Mouse (Mus musculus) monocyte, adult 5-6 weeks (primary cell): Measurements from ENCODE around the gene Tnks1bp1. TPM values are rescaled to one million over a fixed set of nuclear protein-coding genes. Genes with fewer than 3 reads are reported as not detected.

Experiments used
- ATAC-seq: fragments of 153-309, 156-312 bp; replicated peaks from 2 replicates; pipeline ENCODE4 v1.8.0; 2017; ENCODE audit warnings: mild to moderate bottlenecking; ENCODE audit not compliant: low TSS enrichment, insufficient number of reproducible peaks, severe bottlenecking, poor library complexity, low FRiP score
- total RNA-seq: library from RNA; stranded (forward); fragments of 200-1000, 200-491, 200-594 nt; gene quantifications from 3 replicates; pipeline ENCODE4 v1.2.3, GENCODE M21; 2017

Tnks1bp1 gene
- total RNA-seq, result 7.1 to 18.7 TPM (median 10.0 TPM) in 3 replicates

DNA sequence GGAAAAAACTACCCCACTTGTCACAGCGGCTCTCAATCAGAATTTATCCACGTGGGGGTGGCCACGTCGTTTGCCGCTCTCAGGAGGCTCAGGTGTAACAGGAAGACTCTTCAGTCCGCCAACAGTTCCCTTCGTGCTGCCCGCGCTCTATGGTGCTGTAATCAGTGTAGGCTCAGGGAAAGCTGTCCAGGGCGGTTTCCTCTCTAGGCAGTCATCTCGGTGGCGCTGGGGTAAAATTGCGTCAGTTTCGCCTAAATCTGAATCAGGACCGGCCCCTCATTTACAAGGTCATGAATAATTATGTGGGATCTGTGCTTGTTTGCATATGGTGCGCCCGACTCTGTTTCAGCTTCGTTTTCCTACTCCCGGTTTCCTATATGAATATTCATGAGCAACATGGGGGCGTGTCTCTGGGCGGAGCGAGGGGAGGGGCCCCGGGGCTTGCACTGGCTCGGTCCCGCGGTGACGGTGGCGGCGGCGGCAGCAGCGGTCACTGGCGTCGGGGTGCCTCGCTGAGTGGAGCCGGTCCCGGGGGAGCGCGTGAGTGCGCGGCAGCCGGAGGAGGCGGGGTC lies at the start of gene Tnks1bp1:
Gene Tnks1bp1 (plus strand): TSS at position 427 of the 572 bp plus-strand sequence.
- peak; percentile 87 for ATAC-seq

- no peak for ATAC-seq
Observed at GRCm38 (mm10) chr2:84999486-85000181, 48.2 kb upstream of the Tnks1bp1 start.

- ATAC-seq, result no peak
Observed at GRCm38 (mm10) chr2:85001497-85001896, 46.3 kb upstream of the Tnks1bp1 start.

GRCm38 (mm10) chr2:85002575-85002974 lies 45.2 kb upstream of the Tnks1bp1 start:
- ATAC-seq, result no peak

GRCm38 (mm10) chr2:85004341-85004740 lies 43.5 kb upstream of the Tnks1bp1 start:
- no peak for ATAC-seq

DNA sequence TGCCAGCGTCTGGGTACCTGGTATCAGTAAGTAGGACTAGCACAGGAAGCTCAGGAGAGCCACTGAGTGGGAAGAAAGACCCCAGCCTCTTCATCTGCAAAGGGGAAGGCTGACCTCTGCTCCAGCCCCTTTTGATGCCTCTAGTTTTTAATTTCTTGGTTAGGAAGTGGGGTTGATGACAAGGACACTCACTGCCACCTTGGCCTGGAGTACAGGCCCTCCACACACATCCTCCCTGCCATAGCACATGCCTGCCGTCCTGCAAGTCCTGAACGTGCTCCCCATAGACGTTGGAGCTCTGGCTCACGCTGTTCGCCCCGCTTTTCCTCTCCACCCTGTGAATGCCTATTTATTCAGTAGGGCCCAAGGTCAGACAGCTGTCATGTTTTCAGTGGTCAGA lies 41.2 kb upstream of the Tnks1bp1 start:
- ATAC-seq, result no peak

DNA sequence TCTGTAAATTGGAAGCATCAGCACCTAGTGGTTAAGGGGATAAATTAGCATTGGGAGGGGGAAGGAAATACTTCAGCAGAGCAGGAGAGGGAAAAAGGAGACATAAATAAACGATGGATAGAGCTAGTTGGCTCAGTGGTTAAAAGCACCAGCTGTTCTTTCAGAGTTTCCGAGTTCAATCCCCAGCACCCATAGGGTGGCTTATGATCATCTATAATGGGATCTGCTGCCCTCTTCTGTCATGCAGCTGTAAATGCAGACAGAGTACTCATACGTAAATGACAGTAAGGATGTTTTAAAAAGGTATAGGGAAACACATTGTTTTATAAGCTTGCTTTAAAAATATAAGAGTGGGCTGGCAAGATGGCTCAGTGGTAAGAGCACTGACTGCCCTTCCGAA lies 40.1 kb upstream of the Tnks1bp1 start:
- 0 out of 2 replicates have a peak, but pooled peaks have one; percentile 59 for ATAC-seq

DNA sequence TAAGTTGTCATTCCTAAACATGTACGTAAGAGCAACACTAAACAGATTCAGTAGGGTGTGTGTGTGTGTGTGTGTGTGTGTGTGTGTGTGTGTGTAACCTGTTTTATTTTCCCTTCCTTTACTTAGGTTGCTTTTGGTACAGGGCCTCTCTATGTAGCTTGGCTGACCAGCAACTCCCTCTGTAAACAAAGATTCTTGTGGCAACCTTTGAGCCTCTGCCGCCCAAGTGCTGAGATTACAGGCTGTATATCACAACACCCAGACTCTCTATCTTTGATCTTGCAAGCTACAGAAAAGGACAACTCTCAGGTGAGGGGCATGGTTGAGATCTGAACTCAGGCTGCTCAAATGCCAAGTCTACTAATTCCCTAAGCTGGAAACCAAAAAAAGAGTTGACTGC lies 38.6 kb upstream of the Tnks1bp1 start:
- ATAC-seq, result no peak

GRCm38 (mm10) chr2:85011906-85012604 lies 35.8 kb upstream of the Tnks1bp1 start:
- no peak for ATAC-seq

DNA sequence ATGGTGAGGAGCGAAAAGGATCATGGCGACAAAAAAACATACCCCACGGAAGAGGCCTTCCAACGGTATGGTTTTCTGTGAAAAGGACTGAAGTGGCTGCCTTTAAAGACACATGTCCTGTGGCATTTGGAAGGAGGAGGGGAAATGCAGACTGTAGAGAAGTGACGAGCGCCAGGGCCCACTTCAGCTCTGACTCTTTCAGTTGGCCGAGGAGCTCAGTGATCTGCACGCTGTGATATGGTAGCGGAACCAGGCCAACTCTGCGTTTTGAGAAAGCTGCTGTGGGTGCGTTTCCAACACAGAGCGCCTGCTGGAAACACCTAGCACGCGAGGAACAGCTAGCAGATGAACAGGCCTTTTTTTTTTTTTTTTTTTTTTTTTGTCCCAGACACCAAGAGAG lies 35.1 kb upstream of the Tnks1bp1 start:
- no peak for ATAC-seq

DNA sequence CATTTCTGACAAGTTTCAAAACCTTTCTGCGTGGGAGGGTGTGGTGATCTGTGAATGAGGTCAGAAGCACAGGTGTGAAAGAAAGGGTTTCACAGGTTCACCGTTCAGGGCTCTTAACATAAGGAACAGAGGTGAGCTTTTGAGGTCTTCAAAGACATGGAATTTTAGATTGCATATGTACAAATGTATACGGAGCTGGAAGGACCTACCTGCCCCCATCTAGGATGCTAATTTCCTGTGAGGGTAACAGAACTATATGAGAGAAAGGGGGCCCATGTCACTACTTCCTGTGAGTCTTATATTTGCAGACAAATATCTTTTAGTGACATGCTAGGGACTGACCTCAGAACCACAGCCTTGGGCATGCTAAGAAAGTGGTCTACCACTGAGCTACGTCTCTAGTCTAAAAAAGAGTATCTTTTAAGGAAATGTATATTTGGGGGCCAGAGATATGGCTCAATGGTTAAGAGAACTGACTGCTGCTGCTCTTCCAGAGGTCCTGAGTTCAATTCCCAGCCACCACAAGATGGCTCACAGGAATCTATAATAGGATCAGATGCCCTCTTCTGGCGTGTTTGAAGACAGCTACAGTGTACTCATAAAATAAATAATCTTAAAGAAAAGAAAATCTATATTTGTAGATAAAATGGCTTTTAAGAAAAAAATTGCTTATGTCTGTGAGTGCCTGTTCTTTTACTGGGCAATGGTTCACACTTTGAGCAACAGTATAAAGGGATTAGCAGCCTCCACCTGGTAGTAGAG lies 33.8 kb upstream of the Tnks1bp1 start:
- peak; percentile 30 for ATAC-seq

GRCm38 (mm10) chr2:85014588-85014982 lies 33.2 kb upstream of the Tnks1bp1 start:
- no peak for ATAC-seq

GRCm38 (mm10) chr2:85022043-85022442 lies 25.8 kb upstream of the Tnks1bp1 start:
- ATAC-seq, result no peak

- ATAC-seq, result no peak
Observed at GRCm38 (mm10) chr2:85026178-85026577, 21.6 kb upstream of the Tnks1bp1 start.

GRCm38 (mm10) chr2:85027281-85027680 lies 20.5 kb upstream of the Tnks1bp1 start:
- ATAC-seq, result peak; percentile 45; the same call in 1 of the 2 replicates

DNA sequence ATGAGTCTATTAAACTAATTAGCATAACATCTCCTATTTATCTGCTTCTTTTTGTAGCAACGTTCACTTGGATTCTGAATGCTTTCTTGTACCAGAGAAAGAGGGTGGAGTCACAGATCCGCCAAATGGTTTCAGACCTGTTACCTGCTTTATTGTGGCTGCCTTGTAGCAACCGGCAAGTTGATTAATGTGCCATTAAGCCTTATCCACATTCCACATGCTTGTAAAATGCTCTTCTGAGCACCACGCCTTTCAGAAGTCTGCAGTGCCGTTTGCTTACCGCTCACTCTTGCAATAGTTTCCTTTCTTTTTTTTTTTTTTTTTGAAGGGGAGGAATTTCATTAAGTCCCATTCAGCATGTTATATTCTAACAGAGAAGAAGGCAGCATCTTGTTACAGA lies 17.9 kb upstream of the Tnks1bp1 start:
- no peak for ATAC-seq

- no peak for ATAC-seq
Observed at GRCm38 (mm10) chr2:85030989-85031388, 16.8 kb upstream of the Tnks1bp1 start.

DNA sequence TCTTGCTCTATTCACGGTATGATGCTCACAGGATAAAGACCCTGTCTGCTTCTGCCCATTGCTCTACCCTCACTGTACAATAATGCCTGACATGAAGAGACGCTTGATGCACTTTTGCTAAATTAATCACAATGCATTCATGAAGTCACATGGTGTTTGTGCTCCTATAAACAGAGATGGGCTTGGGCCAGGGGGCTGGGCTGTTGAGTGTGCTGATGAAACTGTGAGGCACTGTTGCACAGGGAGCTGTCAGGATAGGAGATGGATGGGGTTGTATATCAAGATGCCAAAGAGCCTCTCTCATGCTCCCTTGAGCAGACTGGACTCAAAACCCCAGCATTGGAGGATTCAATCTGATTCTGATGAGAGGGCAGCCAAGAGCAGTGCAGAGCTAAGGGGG lies 14.7 kb upstream of the Tnks1bp1 start:
- no peak for ATAC-seq

GRCm38 (mm10) chr2:85034169-85034568 lies 13.7 kb upstream of the Tnks1bp1 start:
- ATAC-seq, result no peak
